Mouse (Mus musculus) heart, postnatal 10 days (tissue): ENCODE data around the gene Fis1. TPM values are rescaled to one million over a fixed set of nuclear protein-coding genes. Genes with fewer than 3 reads are reported as not detected.

ENCODE experiments used
- DNase-seq, 2 experiments: peaks; one replicate each; pipeline ENCODE4 v3.0.0; 2021
- intact Hi-C: fragments of 180-260 bp; cut with DNase I; formaldehyde crosslinking; loops from one replicate; pipeline ENCODE4 v1.15.1; 2025
- total RNA-seq, 2 experiments: library from RNA; stranded (reverse); gene quantifications; 2 replicates each; pipeline ENCODE4 v1.2.3; 2021

Gene Fis1
- total RNA-seq: 100 to 1,000 TPM; 180 to 184 TPM

DNA sequence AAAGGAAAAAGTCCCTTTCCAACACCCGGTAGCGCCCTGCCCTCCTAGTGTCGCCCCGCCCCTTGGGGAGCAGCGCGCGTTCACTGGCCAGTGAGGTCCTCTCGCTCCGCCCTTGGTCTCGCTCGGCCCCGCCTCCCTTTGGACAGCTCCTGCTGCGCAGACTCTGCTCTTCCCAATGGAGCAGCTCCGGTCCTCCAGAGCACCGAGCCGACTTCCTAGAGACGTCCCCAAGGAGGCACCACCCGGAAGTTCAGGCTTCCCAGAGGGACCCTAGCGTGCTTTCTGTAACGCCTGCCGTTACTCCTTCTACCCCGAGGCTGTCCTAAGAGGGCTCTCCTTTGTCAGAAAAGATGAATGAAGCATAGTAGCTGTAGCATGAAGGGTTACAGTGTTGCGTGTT lies at the start of gene Fis1:
Fis1 (plus strand) TSS at position 261 of the 400 bp plus-strand sequence.
- intact Hi-C loops: no loop called here
- DNase-seq: peak; percentile 97 to 98

GRCm38 (mm10) chr5:136904621-136905020 lies 48.5 kb upstream of the Fis1 start:
- DNase-seq: no peak
- intact Hi-C loops: no loop called here

GRCm38 (mm10) chr5:136905630-136906029 lies 47.4 kb upstream of the Fis1 start:
- DNase-seq: peak; percentile 12 to 34
- intact Hi-C loops: no loop called here

DNA sequence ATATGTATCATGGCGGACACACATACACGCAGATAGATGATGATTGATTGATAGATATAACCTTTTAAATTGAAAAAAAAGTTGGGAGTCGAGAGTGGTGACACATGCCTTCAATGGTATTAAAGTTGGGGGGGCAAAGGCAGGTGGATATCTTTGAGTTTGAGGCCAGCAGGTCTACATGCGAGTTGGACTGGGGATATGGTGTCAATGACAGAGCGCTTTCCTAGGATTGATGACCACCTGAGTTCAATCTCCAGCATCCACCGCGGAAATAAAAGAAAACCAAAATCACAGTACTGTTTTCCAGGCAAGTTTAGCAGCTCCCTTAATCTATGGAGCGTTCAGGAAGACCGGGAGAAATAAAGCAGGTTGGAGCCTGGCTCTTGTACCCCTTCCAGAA lies 45.5 kb upstream of the Fis1 start:
- DNase-seq: no peak
- intact Hi-C loops: no loop called here

DNA sequence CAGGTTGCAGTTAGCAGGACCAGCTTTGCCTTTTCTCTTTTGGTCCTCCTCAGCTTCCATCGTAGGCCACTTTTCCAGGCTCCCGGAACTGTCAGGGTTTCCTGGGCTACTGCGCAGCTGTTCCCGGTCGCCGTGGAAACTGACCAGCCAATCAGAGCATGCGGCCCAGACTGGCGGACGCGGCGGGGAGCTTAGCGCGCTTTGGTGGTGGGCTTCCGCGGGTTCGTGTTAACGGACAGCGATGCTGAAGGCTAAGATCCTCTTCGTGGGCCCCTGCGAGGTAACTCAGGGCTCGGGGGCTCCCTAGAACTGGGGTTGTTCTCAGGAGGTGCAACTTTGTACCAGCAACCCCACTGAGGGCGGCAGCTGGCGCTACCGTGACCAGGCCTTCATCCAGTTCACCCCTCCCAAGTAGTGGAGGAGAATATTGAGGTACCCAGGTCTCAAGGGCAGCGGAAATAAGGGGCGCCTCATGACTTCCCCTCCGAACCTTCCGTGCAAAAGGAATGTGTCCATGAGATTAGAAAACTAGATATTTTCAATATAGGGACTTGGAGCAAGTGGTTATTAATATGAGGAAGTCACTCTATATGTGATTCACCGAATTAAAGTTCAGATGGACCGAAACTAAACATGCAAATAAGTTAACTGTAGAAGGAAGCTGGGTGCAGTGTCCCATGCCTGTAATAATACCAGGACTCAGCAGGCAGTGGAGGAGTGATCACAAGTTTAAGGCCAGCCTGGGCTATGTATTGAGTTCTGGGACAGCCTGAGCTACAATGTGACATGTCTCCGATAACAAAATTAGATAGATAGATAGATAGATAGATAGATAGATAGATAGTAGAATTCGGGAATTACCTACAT lies 44.9 kb upstream of the Fis1 start, which contains the start of gene Ift22:
Ift22 (plus strand) TSS at position 160 of the 867 bp plus-strand sequence.
- peak; percentile 94 to 97 for DNase-seq
- intact Hi-C loops: no loop called here

DNA sequence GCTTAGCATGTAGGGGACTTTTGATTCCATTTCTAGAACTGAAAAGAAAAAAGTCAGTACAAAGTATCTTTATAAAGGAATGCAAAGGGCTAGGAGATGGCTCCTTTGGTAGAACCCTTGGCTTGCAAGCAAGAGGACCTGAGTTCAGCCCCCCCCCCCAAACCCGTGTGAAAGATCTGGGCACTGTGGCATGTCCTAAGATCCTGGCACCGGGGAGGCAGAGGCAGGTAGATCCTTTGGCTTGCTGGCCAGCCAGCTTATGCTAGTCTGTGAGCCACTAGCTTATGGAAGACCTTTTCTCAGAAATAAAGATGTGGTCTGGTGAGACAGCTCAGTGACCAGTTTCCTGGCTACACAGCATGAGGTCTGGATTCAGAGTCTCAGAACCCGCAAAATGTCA lies 38.9 kb upstream of the Fis1 start:
- intact Hi-C loops: no loop called here
- no peak for DNase-seq

- intact Hi-C loops: no loop called here
- no peak for DNase-seq
These were observed 35.3 kb upstream of the Fis1 start for GRCm38 (mm10) chr5:136917613-136918242.

DNA sequence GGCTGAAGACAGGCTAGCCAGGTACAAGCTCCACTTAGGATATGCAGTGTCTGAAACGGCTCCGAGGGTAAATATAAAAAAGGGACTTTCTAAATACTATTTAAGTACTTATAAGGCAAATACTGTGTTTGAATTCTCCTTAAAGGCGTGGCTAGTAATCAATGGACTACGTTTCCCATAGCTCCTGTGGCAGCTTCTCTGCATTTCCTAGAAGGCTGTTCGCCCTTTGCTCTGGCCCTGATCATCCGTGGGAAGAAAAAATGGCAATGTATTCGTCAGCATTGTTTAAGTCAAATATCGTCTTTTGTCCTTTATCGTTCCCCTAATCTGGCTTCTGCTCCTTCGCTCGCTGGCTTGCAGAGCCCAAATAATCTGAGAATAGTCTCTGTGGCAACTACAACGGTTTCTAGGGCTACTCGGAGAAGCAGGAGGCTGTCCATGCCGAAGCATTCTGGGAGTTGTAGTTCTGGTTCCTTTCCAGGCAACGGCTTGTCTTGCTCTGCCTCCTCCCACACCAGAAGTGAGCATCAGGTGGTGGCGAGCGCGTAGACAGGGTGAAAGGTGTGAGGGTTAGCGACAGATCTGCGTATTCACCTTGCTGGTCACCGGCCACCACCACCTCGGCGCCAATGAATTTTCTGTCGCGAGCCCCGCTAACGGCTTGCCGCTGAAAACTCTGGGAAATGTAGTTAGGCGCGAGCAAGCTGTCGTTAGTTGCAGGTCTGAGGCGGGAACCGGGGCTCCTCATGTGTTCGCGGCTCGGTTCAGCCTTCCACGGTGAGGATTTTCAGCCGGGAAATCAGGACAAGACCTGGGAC lies 34.2 kb upstream of the Fis1 start:
- intact Hi-C loops: no loop called here
- peak; percentile 86 to 87 for DNase-seq

- intact Hi-C loops: no loop called here
- peak in 1 of 2 experiments; percentile 17 for DNase-seq
These were observed 33.4 kb upstream of the Fis1 start for GRCm38 (mm10) chr5:136919546-136920301.

GRCm38 (mm10) chr5:136922830-136923229 lies 30.2 kb upstream of the Fis1 start:
- no peak for DNase-seq
- intact Hi-C loops: no loop called here

- intact Hi-C loops: no loop called here
These were observed 29.2 kb upstream of the Fis1 start for GRCm38 (mm10) chr5:136923751-136924478.

DNA sequence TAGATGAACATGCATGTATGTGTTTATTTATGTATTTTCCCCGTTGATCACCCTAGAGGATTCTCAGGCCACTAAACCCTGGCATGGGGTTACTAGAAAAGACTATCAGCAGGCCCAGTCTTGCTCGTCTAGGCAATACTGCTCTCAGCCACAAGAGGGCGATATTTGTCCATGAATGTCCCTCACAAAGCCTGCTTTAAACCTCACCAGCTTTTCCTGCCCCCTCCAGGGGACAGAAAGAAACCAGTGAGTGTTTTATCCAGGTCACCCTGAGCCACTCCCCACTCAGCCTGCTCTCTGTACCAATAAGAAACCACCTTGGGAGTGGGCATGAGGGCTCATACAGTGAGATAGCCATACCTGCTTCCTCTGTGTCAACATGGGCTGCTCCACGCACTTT lies 24.0 kb upstream of the Fis1 start:
- DNase-seq: peak; percentile 86 to 93
- intact Hi-C loops: loop anchor here (1.0 to 5.0 kb wide), 2 partner anchors 41 to 178 kb away; no protein-coding TSS in a partner anchor

More at GRCm38 (mm10) chr5:136923751-136924478, 29.2 kb upstream of the Fis1 start:
- no peak for DNase-seq

DNA sequence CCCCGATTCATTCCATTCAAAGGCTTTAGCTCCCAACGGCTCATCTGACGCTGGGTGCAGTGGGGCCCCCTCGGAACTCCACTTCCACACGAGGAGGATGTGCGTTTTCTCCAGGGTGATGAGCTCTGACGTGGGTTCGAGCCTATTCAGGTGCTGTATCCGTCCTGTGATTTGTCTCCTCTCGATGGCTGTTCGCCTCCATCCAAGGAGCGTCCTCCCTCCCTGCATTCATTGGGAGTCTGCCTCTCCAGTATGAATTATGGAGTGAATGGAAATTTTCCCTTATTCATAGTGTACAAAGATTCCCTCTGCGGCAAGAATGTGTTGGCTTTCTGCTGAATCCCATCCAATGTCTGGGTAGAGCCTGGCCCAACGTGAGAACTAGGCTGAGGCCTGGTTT lies 21.2 kb upstream of the Fis1 start:
- intact Hi-C loops: no loop called here
- no peak for DNase-seq

- intact Hi-C loops: no loop called here
- no peak for DNase-seq
These were observed 20.1 kb upstream of the Fis1 start for GRCm38 (mm10) chr5:136932956-136933355.

GRCm38 (mm10) chr5:136933930-136934329 lies 19.1 kb upstream of the Fis1 start:
- no peak for DNase-seq
- intact Hi-C loops: no loop called here

DNA sequence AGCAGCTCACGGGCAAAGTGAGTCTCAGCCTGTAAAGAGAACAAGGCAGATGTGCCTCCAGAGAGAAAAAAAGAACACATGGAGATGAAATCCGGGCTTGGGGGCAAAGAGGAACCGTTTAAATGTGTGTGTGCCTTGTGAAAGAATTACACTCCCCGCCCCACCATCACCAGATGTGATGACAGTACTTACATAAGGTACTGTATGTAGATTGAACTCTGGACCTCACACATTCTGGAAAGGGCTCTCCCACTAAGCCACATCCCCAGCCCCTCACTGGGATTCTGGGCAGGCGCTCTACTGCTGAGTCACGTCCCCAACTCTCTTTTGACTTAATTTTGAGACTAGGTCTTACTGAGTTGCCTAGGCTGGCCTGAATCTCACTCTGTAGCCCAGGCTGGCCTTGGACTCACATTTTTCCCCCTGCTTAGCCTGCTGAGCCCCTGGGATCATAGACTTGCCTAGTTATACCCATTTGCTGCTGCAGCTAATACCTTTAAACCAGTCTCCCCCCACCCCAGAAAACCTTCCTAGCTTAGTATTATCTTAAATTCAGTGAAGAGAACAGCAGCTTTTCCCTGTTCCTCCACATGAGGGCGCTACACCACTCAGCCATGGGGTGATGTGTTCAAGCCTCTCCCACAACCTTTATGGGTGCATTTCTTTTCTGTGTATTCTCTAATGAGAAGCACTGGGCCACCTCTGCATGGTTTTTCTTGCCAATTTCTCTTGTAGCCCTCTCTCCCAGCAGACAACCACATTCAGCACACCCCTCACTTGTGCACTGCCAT lies 17.0 kb upstream of the Fis1 start:
- no peak for DNase-seq
- intact Hi-C loops: no loop called here

DNA sequence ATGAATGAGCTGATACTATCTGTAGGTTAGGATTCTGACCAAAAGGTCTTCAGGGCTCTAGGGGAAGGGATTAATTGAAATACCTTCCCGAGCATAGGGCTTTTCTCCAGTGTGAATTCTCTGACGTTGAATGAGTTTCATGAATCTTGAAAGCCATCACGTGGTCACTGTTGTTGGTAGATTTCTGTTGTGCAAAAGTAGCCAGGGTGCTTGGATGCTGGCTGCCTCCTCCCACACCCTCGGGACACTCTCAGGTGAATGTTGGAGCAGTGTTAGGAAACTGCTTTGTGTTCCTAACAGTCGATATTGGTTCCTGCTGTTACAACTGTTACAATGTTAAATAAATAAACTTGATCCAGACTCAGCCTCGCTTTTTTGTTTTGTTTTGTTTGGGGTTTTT lies 16.3 kb upstream of the Fis1 start:
- intact Hi-C loops: no loop called here
- no peak for DNase-seq

- no peak for DNase-seq
- intact Hi-C loops: no loop called here
These were observed 15.5 kb upstream of the Fis1 start for GRCm38 (mm10) chr5:136937621-136938020.

DNA sequence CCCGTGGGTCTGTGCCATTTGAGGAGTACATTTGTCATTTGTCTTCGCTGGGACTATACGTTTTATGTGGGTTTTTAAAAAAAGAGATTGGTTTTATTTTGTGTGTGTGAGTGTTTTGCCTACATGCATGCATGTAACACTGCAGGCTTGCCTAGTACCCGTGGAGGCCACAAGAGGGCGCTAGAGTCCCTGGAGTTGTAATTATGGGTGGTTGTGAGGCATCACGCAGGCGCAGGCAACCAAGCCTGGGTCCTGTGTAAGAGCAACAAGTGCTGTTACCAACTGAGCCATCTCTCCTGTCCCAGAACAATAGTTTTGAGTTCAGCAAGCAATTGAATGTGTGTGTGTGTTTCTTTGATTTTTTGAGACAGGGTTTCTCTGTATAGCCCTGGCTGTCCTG lies 13.8 kb upstream of the Fis1 start:
- intact Hi-C loops: no loop called here
- peak in 1 of 2 experiments; percentile 32 for DNase-seq
